Mouse (Mus musculus) liver, embryonic 13.5 days (tissue): Measurements from ENCODE around the gene Tusc2. TPM values are rescaled to one million over a fixed set of nuclear protein-coding genes. Genes with fewer than 3 reads are reported as not detected.
"Not testable (repeated sequence)": the region's sequence is repeated elsewhere in the genome, so short reads cannot be mapped to it uniquely, and the experiment has no call there.

Source experiments
- ATAC-seq: fragments of 200-750 bp; cut with Nextera tagmentation; 2 replicates; pipeline ENCODE4 v1.8.0; 2017; ENCODE audit warnings: low read depth, mild to moderate bottlenecking, moderate number of reproducible peaks, moderate library complexity
- DNase-seq: peaks from one replicate; pipeline ENCODE4 v3.0.0; 2022
- H3K27ac ChIP-seq: fragments of 300-500 bp; sonication (generic); 2 replicates; pipeline ENCODE4 v1.5.1; 2015; ENCODE audit warnings: moderate library complexity, mild to moderate bottlenecking, inconsistent platforms
- H3K27me3 ChIP-seq: fragments of 300-500 bp; sonication (generic); 2 replicates; pipeline ENCODE4 v1.6.1; 2015; ENCODE audit warnings: mild to moderate bottlenecking, inconsistent platforms
- H3K36me3 ChIP-seq: fragments of 300-500 bp; sonication (generic); 2 replicates; pipeline ENCODE4 v1.6.1; 2015; ENCODE audit warnings: mild to moderate bottlenecking, inconsistent platforms
- H3K4me1 ChIP-seq: fragments of 300-500 bp; sonication (generic); replicated peaks from 2 replicates; pipeline ENCODE4 v1.6.1; 2015; ENCODE audit warnings: inconsistent platforms
- H3K4me2 ChIP-seq: fragments of 300-500 bp; sonication (generic); 2 replicates; pipeline ENCODE4 v1.6.1; 2015; ENCODE audit warnings: inconsistent platforms, mild to moderate bottlenecking, moderate library complexity
- H3K4me3 ChIP-seq: fragments of 300-500 bp; sonication (generic); replicated peaks from 2 replicates; pipeline ENCODE4 v1.5.1; 2015; ENCODE audit warnings: mild to moderate bottlenecking, inconsistent platforms
- H3K9ac ChIP-seq: fragments of 300-500 bp; sonication (generic); 2 replicates; pipeline ENCODE4 v1.6.1; 2015; ENCODE audit warnings: mild to moderate bottlenecking, inconsistent platforms
- H3K9me3 ChIP-seq: fragments of 300-500 bp; sonication (generic); replicated peaks from 2 replicates; pipeline ENCODE4 v1.6.1; 2016; ENCODE audit warnings: inconsistent platforms
- WGBS: fragments of 180-500 bp; shearing (Covaris S2); methylation state at CpG from one replicate; pipeline ENCODE4 v1.1.7; 2015; ENCODE audit not compliant: insufficient replicate concordance; 5-methylcytosine and 5-hydroxymethylcytosine counted together
- polyA plus RNA-seq: library from polyadenylated mRNA; unstranded; fragments of >200 nt; fragmentation: Nextera tagmentation; extraction: Ambion mirVana; gene quantifications from 2 replicates; pipeline ENCODE4 v1.2.1, GENCODE M21; 2015

The Tusc2 gene
- polyA plus RNA-seq, 1 experiment from 2014 or later, result 40.1 TPM

- Histone ChIP-seq H3K36me3 (peaks cover 31% of the 10 kb centered on the region), H3K4me2 (peak overlapping the region; percentile 96), H3K9ac (peak overlapping the region; percentile 97), H3K4me3 (peak overlapping the region; percentile 84), H3K27ac (peak overlapping the region; percentile 95), H3K9me3 (no peaks in the 10 kb centered on the region), H3K4me1 (peaks cover 67% of the 10 kb centered on the region), H3K27me3 (peaks cover 32% of the 10 kb centered on the region)
- peak; percentile 95 for DNase-seq
- under 1% methylated on average over 53 of the region's 53 CpGs for WGBS
- peak; percentile 89 for ATAC-seq
Measured at GRCm38 (mm10) chr9:107554319-107554825, 8.7 kb upstream of the Tusc2 start.

- no peak for DNase-seq
- Histone ChIP-seq H3K9ac (peak overlapping the region; percentile 97), H3K4me2 (peak overlapping the region; percentile 96), H3K36me3 (peaks cover 38% of the 10 kb centered on the region), H3K27ac (peak overlapping the region; percentile 95), H3K4me1 (peaks cover 67% of the 10 kb centered on the region), H3K9me3 (no peaks in the 10 kb centered on the region), H3K4me3 (peak overlapping the region; percentile 84), H3K27me3 (peaks cover 25% of the 10 kb centered on the region)
- WGBS, result under 1% methylated on average over 22 of the region's 23 CpGs
- peak; percentile 6 for ATAC-seq
Measured at GRCm38 (mm10) chr9:107555031-107555457, 8.0 kb upstream of the Tusc2 start.

GRCm38 (mm10) chr9:107555701-107556100 is 7.4 kb upstream of the Tusc2 start:
- Histone ChIP-seq H3K4me1 (peaks cover 60% of the 10 kb centered on the region), H3K4me2 (peak overlapping the region; percentile 96), H3K4me3 (peak overlapping the region; percentile 84), H3K9me3 (no peaks in the 10 kb centered on the region), H3K27me3 (peaks cover 18% of the 10 kb centered on the region), H3K27ac (peak overlapping the region; percentile 95), H3K36me3 (peaks cover 43% of the 10 kb centered on the region), H3K9ac (peak overlapping the region; percentile 97)
- 40% methylated on average over 2 of the region's 2 CpGs for WGBS
- DNase-seq (no peak), ATAC-seq (no peak)

GRCm38 (mm10) chr9:107556346-107556745 is 6.7 kb upstream of the Tusc2 start:
- 38% methylated on average over 3 of the region's 3 CpGs for WGBS
- peak overlapping the region; percentile 96 for H3K4me2 ChIP-seq
- no peaks in the 10 kb centered on the region for H3K9me3 ChIP-seq
- peak overlapping the region; percentile 84 for H3K4me3 ChIP-seq
- H3K9ac ChIP-seq, result peak overlapping the region; percentile 97
- peaks cover 50% of the 10 kb centered on the region for H3K36me3 ChIP-seq
- H3K27ac ChIP-seq, result peak overlapping the region; percentile 95
- no peak for DNase-seq
- no peak for ATAC-seq
- peaks cover 12% of the 10 kb centered on the region for H3K27me3 ChIP-seq
- peaks cover 56% of the 10 kb centered on the region for H3K4me1 ChIP-seq

- H3K4me1 ChIP-seq, result peaks cover 78% of the 10 kb centered on the region
- peaks cover 38% of the 10 kb centered on the region for H3K36me3 ChIP-seq
- H3K9ac ChIP-seq, result peak overlapping the region; percentile 32; the same call in 1 of the 2 replicates
- DNase-seq, H3K9me3 ChIP-seq, H3K27me3 ChIP-seq, ATAC-seq: not testable (repeated sequence)
- peak overlapping the region; percentile 15; the same call in 1 of the 2 replicates for H3K4me3 ChIP-seq
- peak overlapping the region; percentile 94 for H3K27ac ChIP-seq
- H3K4me2 ChIP-seq, result peak overlapping the region; percentile 88; the same call in 1 of the 2 replicates
- 34% methylated on average over 5 of the region's 5 CpGs for WGBS
Measured at GRCm38 (mm10) chr9:107565556-107565955, 2.5 kb downstream of the Tusc2 start.

GRCm38 (mm10) chr9:107566041-107566709 is 3.1 kb downstream of the Tusc2 start:
- 51% methylated on average over 15 of the region's 15 CpGs for WGBS

GRCm38 (mm10) chr9:107566855-107567254 is 3.8 kb downstream of the Tusc2 start:
- Histone ChIP-seq H3K9ac (peak overlapping the region; percentile 92), H3K4me3 (0 out of 2 replicates have a peak overlapping the region, but pooled peaks have one; percentile 86), H3K4me1 (peaks cover 85% of the 10 kb centered on the region), H3K9me3 (no peaks in the 10 kb centered on the region), H3K4me2 (peak overlapping the region; percentile 92), H3K36me3 (peaks cover 35% of the 10 kb centered on the region), H3K27ac (peak overlapping the region; percentile 94), H3K27me3 (no peaks in the 10 kb centered on the region)
- ATAC-seq, result no peak
- DNase-seq, result no peak
- 40% methylated on average over 3 of the region's 3 CpGs for WGBS

More at GRCm38 (mm10) chr9:107566041-107566709, 3.1 kb downstream of the Tusc2 start:
- Histone ChIP-seq H3K36me3 (peaks cover 35% of the 10 kb centered on the region), H3K9ac (0 out of 2 replicates have a peak overlapping the region, but pooled peaks have one; percentile 7), H3K27me3 (no peaks in the 10 kb centered on the region), H3K4me3 (no peak overlapping the region), H3K4me1 (peaks cover 84% of the 10 kb centered on the region), H3K27ac (peak overlapping the region; percentile 94), H3K4me2 (peak overlapping the region; percentile 92), H3K9me3 (no peaks in the 10 kb centered on the region)
- DNase-seq (peak; percentile 65), ATAC-seq (no peak)

- H3K27ac ChIP-seq, result peak within 1 kb of the TSS; percentile 94
- H3K4me2 ChIP-seq, result peak within 1 kb of the TSS; percentile 92
- peaks cover 85% of the 10 kb centered on the region for H3K4me1 ChIP-seq
- H3K9ac ChIP-seq, result peak within 1 kb of the TSS; percentile 92
- no peak for ATAC-seq
- DNase-seq, result no peak
- no peaks in the 10 kb centered on the region for H3K9me3 ChIP-seq
- no peaks in the 10 kb centered on the region for H3K27me3 ChIP-seq
- H3K36me3 ChIP-seq, result peaks cover 40% of the 10 kb centered on the region
- H3K4me3 ChIP-seq, result peak within 1 kb of the TSS; percentile 86
- WGBS, result 37% methylated on average over 18 of the region's 18 CpGs
Measured at GRCm38 (mm10) chr9:107567702-107568319, 4.8 kb downstream of the Tusc2 start, which contains the start of gene Hyal2. TSS of gene Hyal2 (plus strand) at chr9:107567945.

- peak; percentile 75 for ATAC-seq
Measured at GRCm38 (mm10) chr9:107568331-107569261, 5.5 kb downstream of the Tusc2 start.

GRCm38 (mm10) chr9:107569270-107569669 is 6.2 kb downstream of the Tusc2 start:
- H3K4me1 ChIP-seq, result peaks cover 85% of the 10 kb centered on the region
- peak overlapping the region; percentile 92 for H3K4me2 ChIP-seq
- peak overlapping the region; percentile 86 for H3K4me3 ChIP-seq
- DNase-seq, result no peak
- H3K27me3 ChIP-seq, result no peaks in the 10 kb centered on the region
- no peaks in the 10 kb centered on the region for H3K9me3 ChIP-seq
- 0% methylated on average over 23 of the region's 23 CpGs for WGBS
- H3K27ac ChIP-seq, result peak overlapping the region; percentile 94
- H3K36me3 ChIP-seq, result peaks cover 49% of the 10 kb centered on the region
- H3K9ac ChIP-seq, result peak overlapping the region; percentile 92
- ATAC-seq, result peak; percentile 7

More at GRCm38 (mm10) chr9:107568331-107569261, 5.5 kb downstream of the Tusc2 start:
- H3K27ac ChIP-seq, result peak overlapping the region; percentile 94
- H3K4me1 ChIP-seq, result peaks cover 90% of the 10 kb centered on the region
- H3K27me3 ChIP-seq, result no peaks in the 10 kb centered on the region
- H3K9me3 ChIP-seq, result no peaks in the 10 kb centered on the region
- under 1% methylated on average over 41 of the region's 41 CpGs for whole genome bisulfite sequencing
- H3K9ac ChIP-seq, result peak overlapping the region; percentile 92
- H3K36me3 ChIP-seq, result peaks cover 47% of the 10 kb centered on the region
- peak overlapping the region; percentile 86 for H3K4me3 ChIP-seq
- peak; percentile 84 for DNase-seq
- peak overlapping the region; percentile 92 for H3K4me2 ChIP-seq
